ENCODE assay signal across 8 mouse cellular contexts in the genomic region with DNA sequence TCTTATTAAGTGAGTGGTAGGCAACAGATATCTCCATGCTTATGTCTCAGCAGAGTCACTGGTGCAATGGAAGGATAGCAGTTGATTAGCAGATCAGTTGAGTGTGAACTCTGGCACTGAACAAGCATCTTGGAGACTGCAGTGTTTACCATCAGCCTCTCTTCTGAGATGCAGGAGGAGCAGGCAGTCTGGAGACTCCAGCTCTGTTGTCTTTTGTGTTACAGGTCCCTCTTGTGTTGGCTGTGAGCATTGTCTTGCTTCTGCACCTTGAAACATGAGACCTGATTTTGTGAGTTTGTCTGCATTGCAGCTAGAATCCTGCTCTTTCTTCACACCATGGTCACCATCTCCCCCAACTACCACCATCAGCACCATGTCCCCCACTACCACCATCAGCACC. TPM values are rescaled to one million over a fixed set of nuclear protein-coding genes. Genes with fewer than 3 reads are reported as not detected.
DNase-seq lines count a peak whose midpoint lies in the region; ATAC-seq lines count a peak whose summit lies in the region.

No protein-coding gene starts in this region.

- peak; percentile 88 for ATAC-seq in neural tube, embryonic 13.5 days (ENCODE audit: low read depth)
- ATAC-seq in frontal cortex, adult (ENCODE audit: low TSS enrichment): peak; percentile 95
- no peak for ATAC-seq in intestine, embryonic 15.5 days

- no peak overlapping the region for H3K27ac ChIP-seq in neural tube, embryonic 13.5 days (replicated peaks)
- H3K27ac ChIP-seq in intestine, embryonic 15.5 days: no peak overlapping the region

- H3K4me1 ChIP-seq in neural tube, embryonic 13.5 days (replicated peaks): no peaks in the 10 kb centered on the region; the same call in none of the 2 replicates
- peaks cover 6% of the 10 kb centered on the region; the same call in 1 of the 2 replicates for H3K4me1 ChIP-seq in intestine, embryonic 15.5 days (replicated peaks)

- no peaks in the 10 kb centered on the region for H3K36me3 ChIP-seq in neural tube, embryonic 13.5 days
- no peaks in the 10 kb centered on the region for H3K36me3 ChIP-seq in intestine, embryonic 15.5 days

- H3K4me3 ChIP-seq in neural tube, embryonic 13.5 days: no peak overlapping the region
- H3K4me3 ChIP-seq in intestine, embryonic 15.5 days (replicated peaks): no peak overlapping the region

- H3K4me2 ChIP-seq in neural tube, embryonic 13.5 days: no peak overlapping the region
- H3K4me2 ChIP-seq in intestine, embryonic 15.5 days (replicated peaks): no peak overlapping the region

- no peak for DNase-seq in neural tube, embryonic 10.5 days (ENCODE audit: extremely low spot score, low spot score)
- DNase-seq in brain, adult 2 months (ENCODE audit: low read depth, low spot score): peak; percentile 95
- peak; percentile 77 for DNase-seq in layer of hippocampus, adult 11-12 months (ENCODE audit: low spot score)
- DNase-seq in lung, postnatal 4 days: peak; percentile 39 to 49
- DNase-seq in spleen, postnatal 36 days (ENCODE audit: low spot score in 2 of 2): peak; percentile 43 to 44

- no peaks in the 10 kb centered on the region for H3K9me3 ChIP-seq in neural tube, embryonic 13.5 days
- H3K9me3 ChIP-seq in intestine, embryonic 15.5 days: no peaks in the 10 kb centered on the region

- H3K9ac ChIP-seq in neural tube, embryonic 13.5 days: no peak overlapping the region
- H3K9ac ChIP-seq in intestine, embryonic 15.5 days: no peak overlapping the region

- no peaks in the 10 kb centered on the region for H3K27me3 ChIP-seq in neural tube, embryonic 13.5 days
- no peaks in the 10 kb centered on the region for H3K27me3 ChIP-seq in intestine, embryonic 15.5 days (replicated peaks)

RNA-seq across cellular contexts. Expression of a gene that starts 21.1 kb away (rescaled TPM):
- 26.0 and 34.8 TPM in 2 replicates for polyA plus RNA-seq in neural tube, embryonic 13.5 days (2015; fragmentation: Nextera tagmentation; extraction: Ambion mirVana)
- polyA plus RNA-seq in intestine, embryonic 15.5 days (2015; fragmentation: Nextera tagmentation; extraction: Ambion mirVana): 3.8 and 4.6 TPM in 2 replicates
